Mouse (Mus musculus) cortical plate, adult 2 months (tissue): ENCODE data around the gene Hdac9.

Experiments used
- CTCF ChIP-seq: fragments of 200-500 bp; IDR thresholded peaks from 2 replicates; pipeline ENCODE4 v1.5.1; 2011; ENCODE audit warnings: mild to moderate bottlenecking, control low read depth, low read length; ENCODE audit not compliant: insufficient read depth; ENCODE audit errors: extremely low read depth
- POLR2A ChIP-seq: fragments of 200-500 bp; IDR thresholded peaks from 2 replicates; pipeline ENCODE4 v1.6.1; 2011; ENCODE audit warnings: mild to moderate bottlenecking, low read length, control low read depth; ENCODE audit not compliant: insufficient read depth; ENCODE audit errors: extremely low read depth

DNA sequence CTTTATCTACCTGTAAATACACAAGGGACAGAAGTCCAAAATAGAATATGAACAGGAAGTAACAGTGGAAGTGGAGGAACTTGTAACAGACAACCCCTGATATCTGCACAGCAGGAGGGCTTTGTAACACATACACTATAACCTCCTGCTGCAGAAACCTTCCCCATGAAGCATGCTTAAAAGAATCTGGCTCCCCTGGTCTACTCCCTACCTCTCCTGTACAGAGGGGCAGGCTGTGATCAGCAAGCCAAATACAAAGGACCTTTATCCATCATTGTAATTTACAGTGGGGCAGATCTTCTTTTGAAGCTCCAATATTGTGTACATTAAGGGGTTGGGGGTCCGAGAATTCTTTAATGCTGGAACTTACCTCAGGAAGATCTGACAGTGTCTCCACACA lies 80.0 kb downstream of the Hdac9 start:
- no peak for TF ChIP-seq POLR2A
- no peak for TF ChIP-seq CTCF
